Mouse (Mus musculus) heart, postnatal 0 days (tissue): ENCODE data around the gene Cgnl1.

Source experiments
- CTCF ChIP-seq: IDR thresholded peaks from 2 replicates; pipeline ENCODE4 v1.5.1; 2016; ENCODE audit warnings: antibody characterized with exemption, control low read depth, low read depth
- EP300 ChIP-seq: IDR thresholded peaks from 2 replicates; pipeline ENCODE4 v1.6.1; 2016; ENCODE audit warnings: antibody characterized with exemption, low read depth

DNA sequence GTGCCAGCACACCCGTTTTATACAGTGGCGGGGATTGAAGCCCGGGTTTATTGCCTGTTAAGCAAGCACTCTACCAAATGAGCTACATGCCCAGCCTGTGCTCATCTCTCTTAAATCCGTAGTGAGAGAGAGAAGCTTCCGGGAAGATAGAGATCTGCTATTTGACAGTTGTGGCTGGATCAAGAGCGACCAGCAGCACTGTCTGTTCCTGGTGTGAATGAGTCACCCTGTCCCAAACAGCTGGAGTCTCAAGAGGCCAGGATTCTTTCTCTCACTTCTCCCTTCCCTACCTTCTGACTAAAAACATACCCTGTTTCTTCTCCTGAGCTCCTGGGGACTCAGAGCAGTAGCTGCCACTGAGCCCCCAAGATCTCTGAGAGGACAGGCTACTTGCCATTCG is 63.4 kb downstream of the Cgnl1 start:
- no peak for TF ChIP-seq EP300
- TF ChIP-seq CTCF: no peak
